Comparison of ENCODE assay signal across 8 mouse cellular contexts in genomic region chr19:8802130-8802821, GRCm38 (mm10). TPM values are rescaled to one million over a fixed set of nuclear protein-coding genes. Genes with fewer than 3 reads are reported as not detected.
DNase-seq lines count a peak whose midpoint lies in the region; ATAC-seq and TF ChIP-seq lines count a peak whose summit lies in the region.

Gene Zbtb3, plus strand, starts transcription at chr19:8802555.

- H3K27ac ChIP-seq in embryonic facial prominence, embryonic 14.5 days (replicated peaks; ENCODE audit: low read depth, low read length) = peak within 1 kb of the TSS; percentile 81
- H3K27ac ChIP-seq in heart, adult 2 months = peak within 1 kb of the TSS; percentile 83
- H3K27ac ChIP-seq in limb, embryonic 13.5 days = peak within 1 kb of the TSS; percentile 84
- H3K27ac ChIP-seq in midbrain, embryonic 16.5 days (ENCODE audit: low read length) = peak within 1 kb of the TSS; percentile 95

- peak within 1 kb of the TSS; percentile 55 for H3K9ac ChIP-seq in embryonic facial prominence, embryonic 14.5 days (ENCODE audit: low read depth, low read length)
- peak within 1 kb of the TSS; percentile 60 for H3K9ac ChIP-seq in heart, adult 2 months (ENCODE audit: low read depth, low read length)
- H3K9ac ChIP-seq in limb, embryonic 13.5 days = peak within 1 kb of the TSS; percentile 61
- H3K9ac ChIP-seq in midbrain, embryonic 16.5 days (ENCODE audit: low read depth, low read length) = peak within 1 kb of the TSS; percentile 74

- H3K27me3 ChIP-seq in embryonic facial prominence, embryonic 14.5 days (replicated peaks; ENCODE audit: control insufficient read depth, insufficient read depth, low read length) = no peaks in the 10 kb centered on the region
- no peaks in the 10 kb centered on the region for H3K27me3 ChIP-seq in heart, adult 2 months (ENCODE audit: control insufficient read depth, insufficient read depth, low read length)
- H3K27me3 ChIP-seq in limb, embryonic 13.5 days = no peaks in the 10 kb centered on the region
- H3K27me3 ChIP-seq in midbrain, embryonic 16.5 days (ENCODE audit: control insufficient read depth, insufficient read depth, low read depth, low read length) = no peaks in the 10 kb centered on the region

- peaks cover 10% of the 10 kb centered on the region; the same call in 1 of the 2 replicates for H3K4me1 ChIP-seq in embryonic facial prominence, embryonic 14.5 days (ENCODE audit: control insufficient read depth, insufficient read depth, low read length)
- no peaks in the 10 kb centered on the region; the same call in none of the 2 replicates for H3K4me1 ChIP-seq in heart, adult 2 months (ENCODE audit: control insufficient read depth, insufficient read depth, low read length)
- peaks cover 18% of the 10 kb centered on the region for H3K4me1 ChIP-seq in limb, embryonic 13.5 days
- peaks cover 21% of the 10 kb centered on the region for H3K4me1 ChIP-seq in midbrain, embryonic 16.5 days (ENCODE audit: control insufficient read depth, insufficient read depth, low read length)

- no peaks in the 10 kb centered on the region for H3K9me3 ChIP-seq in embryonic facial prominence, embryonic 14.5 days (ENCODE audit: control insufficient read depth, low read length)
- no peaks in the 10 kb centered on the region for H3K9me3 ChIP-seq in limb, embryonic 13.5 days
- H3K9me3 ChIP-seq in midbrain, embryonic 16.5 days (replicated peaks; ENCODE audit: control insufficient read depth, low read length, poor library complexity, severe bottlenecking) = no peaks in the 10 kb centered on the region

- no peak; the same call in 1 of the 2 replicates for TF ChIP-seq EP300 in heart, adult 2 months (IDR thresholded peaks at IDR 0.05; ENCODE audit: insufficient read depth, low read depth, low read length)

- H3K36me3 ChIP-seq in embryonic facial prominence, embryonic 14.5 days (ENCODE audit: control insufficient read depth, insufficient read depth, low read length) = peaks cover 31% of the 10 kb centered on the region
- no peaks in the 10 kb centered on the region; the same call in 1 of the 2 replicates for H3K36me3 ChIP-seq in heart, adult 2 months (ENCODE audit: control insufficient read depth, insufficient read depth, low read length)
- H3K36me3 ChIP-seq in limb, embryonic 13.5 days = peaks cover 37% of the 10 kb centered on the region
- H3K36me3 ChIP-seq in midbrain, embryonic 16.5 days (ENCODE audit: control insufficient read depth, insufficient read depth, low read length) = peaks cover 7% of the 10 kb centered on the region

- peak; percentile 94 for TF ChIP-seq POLR2A in heart, adult 2 months (IDR thresholded peaks at IDR 0.05; ENCODE audit: insufficient read depth, low read depth, low read length)

- 0 out of 2 replicates have a peak, but pooled peaks cover 1% of the 10 kb centered on the region for H3K79me2 ChIP-seq in heart, adult 2 months (replicated peaks; ENCODE audit: control insufficient read depth, insufficient read depth, low read length)

- WGBS in embryonic facial prominence, embryonic 14.5 days = under 1% methylated on average over 30 of the region's 30 CpGs
- WGBS in heart, adult 2 months = 1% methylated on average over 30 of the region's 30 CpGs
- WGBS in limb, embryonic 13.5 days = under 1% methylated on average over 30 of the region's 30 CpGs
- WGBS in midbrain, embryonic 16.5 days = under 1% methylated on average over 30 of the region's 30 CpGs

- ATAC-seq in embryonic facial prominence, embryonic 14.5 days (ENCODE audit: low read depth) = peak; percentile 98
- ATAC-seq in limb, embryonic 13.5 days (ENCODE audit: low FRiP score, low read depth) = peak; percentile 97
- ATAC-seq in midbrain, embryonic 16.5 days = peak; percentile 98

- peak within 1 kb of the TSS; percentile 52 for H3K4me3 ChIP-seq in embryonic facial prominence, embryonic 14.5 days (ENCODE audit: low read depth, low read length)
- peak within 1 kb of the TSS; percentile 85 for H3K4me3 ChIP-seq in heart, adult 2 months
- peak within 1 kb of the TSS; percentile 56 for H3K4me3 ChIP-seq in limb, embryonic 13.5 days
- H3K4me3 ChIP-seq in midbrain, embryonic 16.5 days (ENCODE audit: low read depth, low read length) = peak within 1 kb of the TSS; percentile 70

- intact Hi-C loops in heart, adult 2 months (cut with DNase I) = loop anchor here (2.0 to 5.0 kb wide), 2 partner anchors 17 to 80 kb away; partner anchors contain the start of genes Slc3a2 and Ttc9c

- TF ChIP-seq CTCF in heart, adult 2 months (IDR thresholded peaks at IDR 0.05) = no peak

- peak within 1 kb of the TSS; percentile 59 for H3K4me2 ChIP-seq in embryonic facial prominence, embryonic 14.5 days (ENCODE audit: low read depth, low read length)
- peak within 1 kb of the TSS; percentile 73 for H3K4me2 ChIP-seq in limb, embryonic 13.5 days (replicated peaks)
- H3K4me2 ChIP-seq in midbrain, embryonic 16.5 days (ENCODE audit: low read length) = peak within 1 kb of the TSS; percentile 67

- peak; percentile 100 for DNase-seq in 3T3-L1 (ENCODE audit: low read depth, low spot score)
- peak; percentile 64 to 92 for DNase-seq in adrenal gland, postnatal 4 days (ENCODE audit: low spot score in 2 of 2)
- DNase-seq in embryonic facial prominence, embryonic 14.5 days (ENCODE audit: low spot score) = peak; percentile 100
- peak; percentile 88 to 96 for DNase-seq in heart, adult 2 months
- DNase-seq in kidney, adult 8-10 months = peak; percentile 96 to 98
- DNase-seq in spleen, postnatal 10 days (ENCODE audit: low spot score in 2 of 2) = peak; percentile 81 to 94

RNA-seq across cellular contexts. Expression of gene Zbtb3, which starts in this region (rescaled TPM):
- total RNA-seq in adrenal gland, postnatal 4 days (2021) = 1 to 10 TPM; 2.0 to 2.4 TPM
- polyA plus RNA-seq in embryonic facial prominence, embryonic 14.5 days (2014; fragmentation: Nextera tagmentation; extraction: Ambion mirVana) = 5.2 and 5.5 TPM in 2 replicates
- 1 to 10 TPM; 1.4 to 1.5 TPM for total RNA-seq in heart, adult 2 months (2021)
- 2.0 and 2.5 TPM in 2 replicates for polyA plus RNA-seq in heart, adult 2 months (2012; rRNA removed)
- polyA plus RNA-seq in limb, embryonic 13.5 days (2015; fragmentation: Nextera tagmentation; extraction: Ambion mirVana) = 6.0 and 6.7 TPM in 2 replicates
- polyA plus RNA-seq in midbrain, embryonic 16.5 days (2015; fragmentation: Nextera tagmentation; extraction: Ambion mirVana) = 7.6 and 8.9 TPM in 2 replicates

Comparison
In these comparisons a context has a peak if more than half of its experiments do, and no peak if none do; other contexts are left out.
1. Peak in every context shown above with its lines: DNase-seq, ATAC-seq, H3K4me3 ChIP-seq and H3K27ac ChIP-seq.